Mouse (Mus musculus) retina, adult 2 months (tissue): ENCODE measurements around the gene Dmrta2.

Experiments
- DNase-seq: peaks from one replicate; pipeline ENCODE4 v3.0.0-alpha.2; 2012; ENCODE audit warnings: low read depth, low spot score

Dmrta2 gene

GRCm38 (mm10) chr4:109977148-109978067, at the start of gene Dmrta2:
Gene Dmrta2, plus strand, starts transcription at chr4:109978053.
- DNase-seq, result no peak

GRCm38 (mm10) chr4:109929058-109929457, 48.8 kb upstream of the Dmrta2 start:
- DNase-seq, result no peak

GRCm38 (mm10) chr4:109930445-109930844, 47.4 kb upstream of the Dmrta2 start:
- DNase-seq, result no peak

- DNase-seq, result no peak
Measured at GRCm38 (mm10) chr4:109930935-109931334, 46.9 kb upstream of the Dmrta2 start.

GRCm38 (mm10) chr4:109936557-109936956, 41.3 kb upstream of the Dmrta2 start:
- DNase-seq, result no peak

GRCm38 (mm10) chr4:109939291-109939690, 38.6 kb upstream of the Dmrta2 start:
- no peak for DNase-seq

GRCm38 (mm10) chr4:109945554-109945953, 32.3 kb upstream of the Dmrta2 start:
- no peak for DNase-seq

- no peak for DNase-seq
Measured at GRCm38 (mm10) chr4:109949307-109949706, 28.5 kb upstream of the Dmrta2 start.

- no peak for DNase-seq
Measured at GRCm38 (mm10) chr4:109953509-109953908, 24.3 kb upstream of the Dmrta2 start.

- DNase-seq, result no peak
Measured at GRCm38 (mm10) chr4:109960201-109960935, 17.5 kb upstream of the Dmrta2 start.

GRCm38 (mm10) chr4:109963570-109964279, 14.1 kb upstream of the Dmrta2 start:
- no peak for DNase-seq

GRCm38 (mm10) chr4:109969561-109969960, 8.3 kb upstream of the Dmrta2 start:
- DNase-seq, result no peak

- DNase-seq, result no peak
Measured at GRCm38 (mm10) chr4:109973991-109974654, 3.7 kb upstream of the Dmrta2 start.

GRCm38 (mm10) chr4:109974655-109975380, 3.0 kb upstream of the Dmrta2 start:
- DNase-seq, result no peak

GRCm38 (mm10) chr4:109975381-109976240, 2.2 kb upstream of the Dmrta2 start:
- no peak for DNase-seq

GRCm38 (mm10) chr4:109976273-109977147, 1.3 kb upstream of the Dmrta2 start:
- no peak for DNase-seq

GRCm38 (mm10) chr4:109978068-109978857, 410 bp downstream of the Dmrta2 start:
- DNase-seq, result no peak

GRCm38 (mm10) chr4:109978858-109979340, 1.0 kb downstream of the Dmrta2 start:
- DNase-seq, result no peak
